Mouse (Mus musculus): ENCODE results near the gene Clasp1. TPM values are rescaled to one million over a fixed set of nuclear protein-coding genes. Genes with fewer than 3 reads are reported as not detected.

Clasp1 gene
- polyA plus RNA-seq, 1 experiment: 14.8 TPM

- Histone ChIP-seq H3K4me3 (ENCODE audit: extremely low read depth, insufficient read depth, insufficient read length) (no peak overlapping the region), H3K4me1 (ENCODE audit: control insufficient read depth, insufficient read depth, insufficient read length) (no peaks in the 10 kb centered on the region), H3K36me3 (ENCODE audit: control insufficient read depth, insufficient read depth, low read length) (no peaks in the 10 kb centered on the region), H3K27me3 (ENCODE audit: control insufficient read depth, insufficient read depth, low read length) (no peaks in the 10 kb centered on the region), H3K27ac (ENCODE audit: insufficient read depth, low read length) (no peak overlapping the region)
- TF ChIP-seq POLR2A (IDR thresholded peaks at IDR 0.05; ENCODE audit: low read depth, low read length) (no peak), CTCF (IDR thresholded peaks at IDR 0.05; ENCODE audit: extremely low read depth, insufficient read depth, insufficient read length, insufficient replicate concordance) (no peak)
- no peak for DNase-seq (ENCODE audit: low read depth in 1 of 2, low spot score in 2 of 2)
- 80% methylated on average over 6 of the region's 6 CpGs for WGBS
These were observed 269.9 kb downstream of the Clasp1 start for GRCm38 (mm10) chr1:118658716-118659115.

- Histone ChIP-seq H3K36me3 (ENCODE audit: control insufficient read depth, insufficient read depth, low read length) (no peaks in the 10 kb centered on the region), H3K27ac (ENCODE audit: insufficient read depth, low read length) (no peak overlapping the region), H3K27me3 (ENCODE audit: control insufficient read depth, insufficient read depth, low read length) (no peaks in the 10 kb centered on the region), H3K4me3 (ENCODE audit: extremely low read depth, insufficient read depth, insufficient read length) (no peak overlapping the region), H3K4me1 (ENCODE audit: control insufficient read depth, insufficient read depth, insufficient read length) (no peaks in the 10 kb centered on the region)
- no peak for DNase-seq (ENCODE audit: low read depth in 1 of 2, low spot score in 2 of 2)
- TF ChIP-seq CTCF (IDR thresholded peaks at IDR 0.05; ENCODE audit: extremely low read depth, insufficient read depth, insufficient read length, insufficient replicate concordance) (no peak), POLR2A (IDR thresholded peaks at IDR 0.05; ENCODE audit: low read depth, low read length) (no peak)
- WGBS: 78% methylated on average over 3 of the region's 3 CpGs
These were observed 272.1 kb downstream of the Clasp1 start for GRCm38 (mm10) chr1:118660880-118661465.

Other genes starting within 250 kb of the Clasp1 start
- not detected in 2 replicates for gene Gm29106, start 212.5 kb upstream of the Clasp1 start, polyA plus RNA-seq (2012; rRNA removed)
- 33.2 and 40.6 TPM in 2 replicates for gene Tsn, start 77.3 kb upstream of the Clasp1 start, polyA plus RNA-seq (2012; rRNA removed)
- gene Nifk, start 67.2 kb upstream of the Clasp1 start, polyA plus RNA-seq (2012; rRNA removed): 3.3 and 4.0 TPM in 2 replicates
- 0.04 and 0.05 TPM in 2 replicates for gene Tfcp2l1, start 238.9 kb downstream of the Clasp1 start, polyA plus RNA-seq (2012; rRNA removed)

Data from spleen, adult 2 months (tissue).